In the genomic region with DNA sequence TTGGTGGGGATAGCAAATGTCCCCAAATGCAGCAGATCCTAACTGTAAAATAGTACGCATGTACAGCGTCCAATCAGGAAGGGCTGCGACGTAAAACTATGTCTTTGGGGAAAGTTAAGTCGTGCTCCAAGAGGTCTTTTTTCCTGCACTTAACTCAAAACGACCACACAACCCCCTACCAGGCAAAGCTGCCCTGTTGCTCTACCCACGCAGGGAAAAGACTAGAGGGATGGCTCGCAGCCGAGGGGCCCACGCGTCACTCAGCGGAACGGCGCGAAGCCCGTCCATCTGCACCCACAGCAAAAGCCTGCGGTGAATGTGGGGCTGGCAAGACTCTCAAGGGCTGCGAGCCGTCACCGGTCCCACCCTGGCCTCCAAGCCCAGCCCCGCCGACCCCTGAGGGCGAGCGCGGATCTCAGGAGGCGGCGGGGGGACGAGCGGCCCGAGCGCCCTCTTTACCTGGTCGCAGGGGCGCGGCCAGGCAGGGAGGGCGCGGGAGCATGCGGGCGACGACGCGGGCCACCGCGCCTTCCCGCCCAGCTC, we compare ENCODE assay signal across 7 mouse cellular contexts. TPM values are rescaled to one million over a fixed set of nuclear protein-coding genes. Genes with fewer than 3 reads are reported as not detected.
DNase-seq lines count a peak whose midpoint lies in the region; ATAC-seq and TF ChIP-seq lines count a peak whose summit lies in the region.

No protein-coding gene starts in this region.

- peak overlapping the region; percentile 78 for H3K4me2 ChIP-seq in lung, embryonic 16.5 days (ENCODE audit: low read depth, low read length)
- H3K4me2 ChIP-seq in forebrain, embryonic 13.5 days = peak overlapping the region; percentile 69
- H3K4me2 ChIP-seq in stomach, postnatal 0 days (replicated peaks; ENCODE audit: low read depth) = peak overlapping the region; percentile 74

- H3K79me2 ChIP-seq in macrophage (ENCODE audit: inconsistent target) = peaks cover 69% of the 10 kb centered on the region

- peak overlapping the region; percentile 99 for H3K9ac ChIP-seq in lung, embryonic 16.5 days (ENCODE audit: low read length)
- H3K9ac ChIP-seq in forebrain, embryonic 13.5 days = peak overlapping the region; percentile 85
- H3K9ac ChIP-seq in stomach, postnatal 0 days (ENCODE audit: low read length) = peak overlapping the region; percentile 94

- TF ChIP-seq CTCF in stomach, postnatal 0 days (IDR thresholded peaks at IDR 0.05; ENCODE audit: low read depth) = no peak

- H3K4me3 ChIP-seq in lung, embryonic 16.5 days (ENCODE audit: low read length) = peak overlapping the region; percentile 95
- H3K4me3 ChIP-seq in forebrain, embryonic 13.5 days = peak overlapping the region; percentile 76
- peak overlapping the region; percentile 80 for H3K4me3 ChIP-seq in macrophage (ENCODE audit: inconsistent target)
- peak overlapping the region; percentile 98 for H3K4me3 ChIP-seq in stomach, postnatal 0 days (ENCODE audit: low read depth, low read length)

- H3K9me3 ChIP-seq in lung, embryonic 16.5 days (ENCODE audit: control insufficient read depth, low read length) = no peaks in the 10 kb centered on the region
- H3K9me3 ChIP-seq in forebrain, embryonic 13.5 days (replicated peaks) = no peaks in the 10 kb centered on the region
- H3K9me3 ChIP-seq in stomach, postnatal 0 days (ENCODE audit: control insufficient read depth, low read length) = no peaks in the 10 kb centered on the region

- under 1% methylated on average over 44 of the region's 44 CpGs for WGBS in lung, embryonic 16.5 days
- under 1% methylated on average over 44 of the region's 44 CpGs for WGBS in forebrain, embryonic 13.5 days
- under 1% methylated on average over 44 of the region's 44 CpGs for WGBS in macrophage (ENCODE audit: missing documents)
- WGBS in stomach, postnatal 0 days = under 1% methylated on average over 44 of the region's 44 CpGs

- H3K27ac ChIP-seq in lung, embryonic 16.5 days (ENCODE audit: low read length) = peak overlapping the region; percentile 99
- H3K27ac ChIP-seq in forebrain, embryonic 13.5 days = peak overlapping the region; percentile 97
- peak overlapping the region; percentile 92 for H3K27ac ChIP-seq in macrophage
- peak overlapping the region; percentile 96 for H3K27ac ChIP-seq in stomach, postnatal 0 days (replicated peaks)

- no peak for TF ChIP-seq EP300 in stomach, postnatal 0 days (optimal IDR thresholded peaks at IDR 0.05)

- DNase-seq in lung, postnatal 4 days = no peak
- DNase-seq in brain, embryonic 18.5 days (ENCODE audit: low read depth, low spot score) = peak; percentile 1
- DNase-seq in layer of hippocampus, adult 18-20 months (ENCODE audit: low spot score in 2 of 2) = peak; percentile 51 to 84
- DNase-seq in stomach, postnatal 0 days (ENCODE audit: low spot score) = no peak

- H3K4me1 ChIP-seq in lung, embryonic 16.5 days (replicated peaks; ENCODE audit: control insufficient read depth, insufficient read depth, low read length) = peaks cover 15% of the 10 kb centered on the region
- H3K4me1 ChIP-seq in forebrain, embryonic 13.5 days = peaks cover 30% of the 10 kb centered on the region
- no peaks in the 10 kb centered on the region for H3K4me1 ChIP-seq in stomach, postnatal 0 days (replicated peaks; ENCODE audit: control insufficient read depth, insufficient read depth)

- no peaks in the 10 kb centered on the region for H3K36me3 ChIP-seq in lung, embryonic 16.5 days (ENCODE audit: control insufficient read depth, insufficient read depth, low read length)
- H3K36me3 ChIP-seq in forebrain, embryonic 13.5 days (ENCODE audit: poor library complexity, severe bottlenecking) = no peaks in the 10 kb centered on the region
- H3K36me3 ChIP-seq in macrophage (ENCODE audit: inconsistent target) = no peaks in the 10 kb centered on the region
- H3K36me3 ChIP-seq in stomach, postnatal 0 days (ENCODE audit: control insufficient read depth, insufficient read depth, low read length) = no peaks in the 10 kb centered on the region

- H3K27me3 ChIP-seq in lung, embryonic 16.5 days (ENCODE audit: control insufficient read depth, insufficient read depth, low read depth, low read length) = no peaks in the 10 kb centered on the region
- H3K27me3 ChIP-seq in forebrain, embryonic 13.5 days = no peaks in the 10 kb centered on the region
- H3K27me3 ChIP-seq in stomach, postnatal 0 days (ENCODE audit: control insufficient read depth, insufficient read depth, low read length) = no peaks in the 10 kb centered on the region

- ATAC-seq in lung, embryonic 16.5 days (ENCODE audit: low read depth) = peak; percentile 82
- ATAC-seq in forebrain, embryonic 13.5 days = peak; percentile 85
- peak; percentile 80 for ATAC-seq in stomach, postnatal 0 days (ENCODE audit: low FRiP score, low TSS enrichment)

RNA-seq across cellular contexts. Expression of gene Ints12, which starts 0.4 kb away (rescaled TPM):
- polyA plus RNA-seq in lung, embryonic 16.5 days (2015; fragmentation: Nextera tagmentation; extraction: Ambion mirVana) = 20.5 and 24.3 TPM in 2 replicates
- polyA plus RNA-seq in forebrain, embryonic 13.5 days (2015; fragmentation: Nextera tagmentation; extraction: Ambion mirVana) = 21.3 and 22.7 TPM in 2 replicates
- total RNA-seq in layer of hippocampus, adult 18-20 months (2021) = 10 to 100 TPM; 10.6 to 14.3 TPM
- 10 to 100 TPM; 12.1 to 51.2 (median 25.7) TPM for total RNA-seq in macrophage (2018; cell fraction: chromatin; rRNA removed)
- 10 to 100 TPM; 17.7 to 41.2 (median 25.6) TPM for total RNA-seq in macrophage (2018; cell fraction: cytosol; rRNA removed)
- total RNA-seq in macrophage (2018; cell fraction: nucleus; rRNA removed) = 10 to 100 TPM; 19.7 to 44.0 (median 31.2) TPM
- 14.7 to 30.8 TPM (median 16.7 TPM) in 3 replicates for polyA plus RNA-seq in macrophage (2018)
- 13.7 and 14.2 TPM in 2 replicates for polyA plus RNA-seq in stomach, postnatal 0 days (2015; fragmentation: Nextera tagmentation; extraction: Ambion mirVana)

RNA-seq across cellular contexts. Expression of gene Gstcd, which starts 0.6 kb away (rescaled TPM):
- 6.8 and 7.8 TPM in 2 replicates for polyA plus RNA-seq in lung, embryonic 16.5 days (2015; fragmentation: Nextera tagmentation; extraction: Ambion mirVana)
- 6.6 and 6.7 TPM in 2 replicates for polyA plus RNA-seq in forebrain, embryonic 13.5 days (2015; fragmentation: Nextera tagmentation; extraction: Ambion mirVana)
- 10 to 100 TPM in 1 of 2 experiments, 1 to 10 TPM in 1; 8.7 to 10.0 TPM for total RNA-seq in layer of hippocampus, adult 18-20 months (2021)
- 10 to 100 TPM in 24 of 26 experiments, 1 to 10 TPM in 2; 8.5 to 35.6 (median 14.8) TPM for total RNA-seq in macrophage (2018; cell fraction: chromatin; rRNA removed)
- 1 to 10 TPM; 2.2 to 4.1 (median 3.1) TPM for total RNA-seq in macrophage (2018; cell fraction: cytosol; rRNA removed)
- total RNA-seq in macrophage (2018; cell fraction: nucleus; rRNA removed) = 10 to 100 TPM in 14 of 26 experiments, 1 to 10 TPM in 12; 5.8 to 32.2 (median 10.2) TPM
- 1.5 to 7.2 TPM (median 2.4 TPM) in 3 replicates for polyA plus RNA-seq in macrophage (2018)
- polyA plus RNA-seq in stomach, postnatal 0 days (2015; fragmentation: Nextera tagmentation; extraction: Ambion mirVana) = 2.5 and 2.8 TPM in 2 replicates

Comparison
In these comparisons a context has a peak if more than half of its experiments do, and no peak if none do; other contexts are left out.
1. DNase-seq: peak in brain, embryonic 18.5 days (single experiment) and layer of hippocampus, adult 18-20 months (2 of 2); none in lung, postnatal 4 days (0 of 2) and stomach, postnatal 0 days (single experiment).
2. Peak in every context shown above with its lines, with median percentiles within 50 percentile points of each other: ATAC-seq, H3K27ac ChIP-seq, H3K4me2 ChIP-seq, H3K4me3 ChIP-seq and H3K9ac ChIP-seq.